Mouse (Mus musculus): ENCODE data around the gene Wipf2. TPM values are rescaled to one million over a fixed set of nuclear protein-coding genes. Genes with fewer than 3 reads are reported as not detected.

Wipf2 gene
- polyA plus RNA-seq, 1 experiment from 2014 or later, result 5.4 TPM

DNA sequence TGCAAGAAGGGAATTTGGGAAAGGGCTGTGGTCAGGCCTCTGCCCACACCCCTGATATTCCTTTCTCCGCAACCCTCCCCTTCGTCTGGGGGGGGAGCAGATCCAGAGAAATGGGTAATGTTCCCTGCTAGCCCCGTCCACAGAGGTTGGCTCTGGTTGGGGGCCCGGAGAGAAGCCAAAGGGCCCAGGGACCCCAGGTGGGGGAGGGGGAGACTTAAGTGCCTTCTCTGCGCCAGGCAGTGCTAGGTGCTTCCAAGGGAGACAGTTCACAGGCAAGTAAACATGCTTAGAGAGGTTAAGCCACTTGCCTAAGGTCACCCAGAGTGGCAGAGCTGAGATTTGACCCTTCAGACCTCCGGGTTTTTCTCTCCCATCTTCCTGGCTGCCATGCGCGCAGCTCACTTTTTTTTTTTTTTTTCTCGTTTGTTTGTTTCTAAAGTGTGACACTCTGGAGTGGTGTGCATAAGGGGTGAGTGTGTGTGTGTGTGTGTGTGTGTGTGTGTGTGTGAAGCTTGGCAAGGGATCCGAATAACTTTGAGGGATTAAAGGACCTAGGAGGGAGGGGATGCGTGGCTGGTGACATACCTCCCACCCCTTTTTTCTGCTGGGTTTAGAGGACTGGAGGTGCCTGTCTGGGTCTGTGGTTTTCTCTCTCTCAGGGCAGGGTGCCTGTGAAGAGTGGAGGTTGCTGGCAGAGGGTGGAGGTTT is 81.6 kb downstream of the Wipf2 start:
- 22% methylated on average over 11 of the region's 11 CpGs for WGBS
- Histone ChIP-seq H3K9me3 (no peaks in the 10 kb centered on the region), H3K27ac (replicated peaks) (peak overlapping the region; percentile 94), H3K4me3 (peak overlapping the region; percentile 88), H3K4me1 (peaks cover 93% of the 10 kb centered on the region), H3K27me3 (replicated peaks; ENCODE audit: low read depth, poor library complexity, severe bottlenecking) (no peaks in the 10 kb centered on the region), H3K36me3 (replicated peaks) (peaks cover 29% of the 10 kb centered on the region)
- peak; percentile 21 for DNase-seq (ENCODE audit: low spot score)

- WGBS, result 39% methylated on average over 3 of the region's 3 CpGs
- Histone ChIP-seq H3K36me3 (replicated peaks) (peaks cover 33% of the 10 kb centered on the region), H3K4me1 (peaks cover 93% of the 10 kb centered on the region), H3K27ac (replicated peaks) (peak overlapping the region; percentile 94), H3K27me3 (replicated peaks; ENCODE audit: low read depth, poor library complexity, severe bottlenecking) (no peaks in the 10 kb centered on the region), H3K4me3 (no peak overlapping the region), H3K9me3 (no peaks in the 10 kb centered on the region)
- DNase-seq (ENCODE audit: low spot score), result no peak
Measured at GRCm38 (mm10) chr11:98945605-98945977, 82.2 kb downstream of the Wipf2 start.

- Histone ChIP-seq H3K27ac (replicated peaks) (no peak overlapping the region), H3K4me1 (peaks cover 86% of the 10 kb centered on the region)
- 87% methylated on average over 18 of the region's 18 CpGs for WGBS
Measured at GRCm38 (mm10) chr11:98947969-98948569, 84.6 kb downstream of the Wipf2 start.

DNA sequence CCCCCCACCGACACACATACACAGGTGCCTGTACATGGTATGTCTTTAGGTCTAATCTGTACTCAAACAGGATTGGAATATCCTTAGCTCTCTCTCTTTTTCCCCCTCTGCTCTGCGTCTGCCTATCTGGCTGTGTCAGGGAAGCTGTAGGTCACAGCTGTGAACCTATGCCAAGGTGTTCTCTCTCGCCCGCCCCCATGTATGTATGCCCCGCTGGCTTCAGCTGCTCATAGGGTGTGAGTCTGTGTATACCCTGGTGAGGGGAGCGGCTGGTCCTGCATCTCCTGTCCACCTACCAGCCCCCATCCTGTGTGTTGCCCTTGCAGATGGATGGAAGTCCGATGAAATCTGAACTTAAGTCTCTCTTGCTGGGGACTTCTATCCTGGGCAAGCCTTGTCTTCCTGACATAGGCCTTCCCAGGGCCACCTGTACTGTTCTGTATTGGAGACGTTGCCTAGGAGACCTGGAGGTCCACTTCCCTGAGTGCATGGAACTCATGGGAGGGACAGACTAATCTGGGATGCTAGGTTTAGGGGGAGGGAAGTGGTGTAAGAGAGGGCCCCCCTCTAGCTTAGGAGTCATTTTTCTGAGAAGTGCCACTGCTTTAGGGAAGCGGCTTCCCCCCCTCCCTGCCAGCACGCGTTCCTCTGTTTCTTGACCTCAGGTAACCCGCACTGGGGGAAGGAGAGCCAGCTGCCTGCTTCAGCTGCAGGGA is 86.0 kb downstream of the Wipf2 start:
- WGBS, result 65% methylated on average over 12 of the region's 12 CpGs
- Histone ChIP-seq H3K4me1 (peaks cover 86% of the 10 kb centered on the region), H3K27me3 (replicated peaks; ENCODE audit: low read depth, poor library complexity, severe bottlenecking) (no peaks in the 10 kb centered on the region), H3K36me3 (replicated peaks) (peaks cover 58% of the 10 kb centered on the region), H3K4me3 (no peak overlapping the region), H3K9me3 (no peaks in the 10 kb centered on the region), H3K27ac (replicated peaks) (no peak overlapping the region)
- DNase-seq (ENCODE audit: low spot score), result no peak

More at GRCm38 (mm10) chr11:98947969-98948569, 84.6 kb downstream of the Wipf2 start:
- H3K27me3 ChIP-seq (replicated peaks; ENCODE audit: low read depth, poor library complexity, severe bottlenecking), result no peaks in the 10 kb centered on the region
- peaks cover 58% of the 10 kb centered on the region for H3K36me3 ChIP-seq (replicated peaks)
- H3K9me3 ChIP-seq, result no peaks in the 10 kb centered on the region
- H3K4me3 ChIP-seq, result no peak overlapping the region
- no peak for DNase-seq (ENCODE audit: low spot score)

DNA sequence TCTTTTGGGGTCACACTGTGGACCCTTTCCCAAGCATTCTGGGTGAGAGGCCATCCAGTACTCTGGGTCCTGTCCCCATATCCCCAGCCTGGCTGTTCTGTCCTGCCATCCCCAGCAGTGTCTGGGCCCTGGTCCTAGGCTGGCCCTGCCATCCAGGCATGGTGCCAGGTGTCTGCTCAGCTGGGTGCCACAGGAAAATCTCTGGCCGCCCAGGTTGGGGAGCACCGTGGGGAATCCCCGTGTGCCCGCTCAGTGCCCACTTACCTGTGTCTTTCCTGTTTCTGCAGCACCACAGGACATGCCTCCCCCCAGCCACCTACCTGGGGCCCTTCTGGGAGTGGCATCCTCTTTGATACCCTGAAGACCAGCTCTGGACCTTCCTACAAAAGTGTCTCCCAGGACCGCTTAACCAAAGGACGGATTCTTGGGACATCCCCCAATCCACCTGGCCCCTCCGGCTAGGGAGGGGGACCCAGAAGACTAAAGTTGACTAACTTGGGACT is 86.6 kb downstream of the Wipf2 start:
- H3K4me3 ChIP-seq, result no peak overlapping the region
- DNase-seq (ENCODE audit: low spot score), result no peak
- H3K27me3 ChIP-seq (replicated peaks; ENCODE audit: low read depth, poor library complexity, severe bottlenecking), result no peaks in the 10 kb centered on the region
- H3K27ac ChIP-seq (replicated peaks), result peak overlapping the region; percentile 54; the same call in 1 of the 2 replicates
- 89% methylated on average over 7 of the region's 7 CpGs for WGBS
- peaks cover 58% of the 10 kb centered on the region for H3K36me3 ChIP-seq (replicated peaks)
- peaks cover 86% of the 10 kb centered on the region for H3K4me1 ChIP-seq
- H3K9me3 ChIP-seq, result no peaks in the 10 kb centered on the region

DNA sequence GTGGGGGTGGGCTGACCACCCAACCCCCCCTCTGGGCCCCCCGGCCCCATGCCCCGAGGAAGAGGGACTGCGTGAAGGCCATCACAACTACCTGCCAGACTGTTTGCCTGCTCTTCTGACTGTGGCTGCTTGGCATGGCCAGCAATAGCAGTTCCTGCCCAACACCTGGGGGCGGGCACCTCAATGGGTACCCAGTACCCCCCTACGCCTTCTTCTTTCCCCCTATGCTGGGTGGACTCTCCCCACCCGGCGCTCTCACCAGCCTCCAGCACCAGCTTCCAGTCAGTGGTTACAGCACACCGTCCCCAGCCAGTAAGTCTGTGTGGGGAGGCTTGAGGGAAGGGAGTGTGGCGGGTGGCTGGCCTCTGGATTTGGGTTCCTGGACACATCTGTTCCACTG is 87.0 kb downstream of the Wipf2 start:
- Histone ChIP-seq H3K27ac (replicated peaks) (no peak overlapping the region), H3K4me1 (peaks cover 86% of the 10 kb centered on the region), H3K9me3 (no peaks in the 10 kb centered on the region), H3K27me3 (replicated peaks; ENCODE audit: low read depth, poor library complexity, severe bottlenecking) (no peaks in the 10 kb centered on the region), H3K36me3 (replicated peaks) (peaks cover 58% of the 10 kb centered on the region), H3K4me3 (no peak overlapping the region)
- 88% methylated on average over 9 of the region's 9 CpGs for WGBS
- DNase-seq (ENCODE audit: low spot score), result no peak

GRCm38 (mm10) chr11:98951026-98951906 is 87.8 kb downstream of the Wipf2 start:
- no peak for DNase-seq (ENCODE audit: low spot score)
- Histone ChIP-seq H3K27me3 (replicated peaks; ENCODE audit: low read depth, poor library complexity, severe bottlenecking) (no peaks in the 10 kb centered on the region), H3K9me3 (no peaks in the 10 kb centered on the region), H3K4me1 (peaks cover 86% of the 10 kb centered on the region), H3K27ac (replicated peaks) (peak overlapping the region; percentile 30; the same call in 1 of the 2 replicates), H3K4me3 (no peak overlapping the region), H3K36me3 (replicated peaks) (peaks cover 56% of the 10 kb centered on the region)
- WGBS, result 75% methylated on average over 16 of the region's 16 CpGs

GRCm38 (mm10) chr11:98952111-98952510 is 88.7 kb downstream of the Wipf2 start:
- peaks cover 63% of the 10 kb centered on the region for H3K36me3 ChIP-seq (replicated peaks)
- H3K4me1 ChIP-seq, result peaks cover 83% of the 10 kb centered on the region
- no peak for DNase-seq (ENCODE audit: low spot score)
- H3K4me3 ChIP-seq, result no peak overlapping the region
- no peaks in the 10 kb centered on the region for H3K27me3 ChIP-seq (replicated peaks; ENCODE audit: low read depth, poor library complexity, severe bottlenecking)
- 62% methylated on average over 1 of the region's 1 CpGs for WGBS
- no peaks in the 10 kb centered on the region for H3K9me3 ChIP-seq
- no peak overlapping the region for H3K27ac ChIP-seq (replicated peaks)

GRCm38 (mm10) chr11:98952736-98953135 is 89.3 kb downstream of the Wipf2 start:
- WGBS, result 55% methylated on average over 2 of the region's 2 CpGs
- H3K27ac ChIP-seq (replicated peaks), result peak overlapping the region; percentile 82

GRCm38 (mm10) chr11:98953361-98953760 is 89.9 kb downstream of the Wipf2 start:
- no peaks in the 10 kb centered on the region for H3K9me3 ChIP-seq
- H3K4me1 ChIP-seq, result peaks cover 71% of the 10 kb centered on the region
- peak overlapping the region; percentile 42 for H3K4me3 ChIP-seq
- no peaks in the 10 kb centered on the region for H3K27me3 ChIP-seq (replicated peaks; ENCODE audit: low read depth, poor library complexity, severe bottlenecking)
- peak; percentile 39 for DNase-seq (ENCODE audit: low spot score)
- H3K36me3 ChIP-seq (replicated peaks), result peaks cover 66% of the 10 kb centered on the region
- H3K27ac ChIP-seq (replicated peaks), result peak overlapping the region; percentile 82
- WGBS, result 6% methylated on average over 2 of the region's 2 CpGs

More at GRCm38 (mm10) chr11:98952736-98953135, 89.3 kb downstream of the Wipf2 start:
- no peaks in the 10 kb centered on the region for H3K9me3 ChIP-seq
- no peaks in the 10 kb centered on the region for H3K27me3 ChIP-seq (replicated peaks; ENCODE audit: low read depth, poor library complexity, severe bottlenecking)
- H3K4me3 ChIP-seq, result peak overlapping the region; percentile 42; the same call in 1 of the 2 replicates
- peaks cover 77% of the 10 kb centered on the region for H3K4me1 ChIP-seq
- DNase-seq (ENCODE audit: low spot score), result no peak
- H3K36me3 ChIP-seq (replicated peaks), result peaks cover 64% of the 10 kb centered on the region

- H3K27me3 ChIP-seq (replicated peaks; ENCODE audit: low read depth, poor library complexity, severe bottlenecking), result no peaks in the 10 kb centered on the region
- peaks cover 72% of the 10 kb centered on the region for H3K4me1 ChIP-seq
- peak overlapping the region; percentile 82 for H3K27ac ChIP-seq (replicated peaks)
- peak overlapping the region; percentile 42 for H3K4me3 ChIP-seq
- no peak for DNase-seq (ENCODE audit: low spot score)
- peaks cover 71% of the 10 kb centered on the region for H3K36me3 ChIP-seq (replicated peaks)
- no peaks in the 10 kb centered on the region for H3K9me3 ChIP-seq
- WGBS, result 23% methylated on average over 13 of the region's 13 CpGs
Measured at GRCm38 (mm10) chr11:98953835-98954320, 90.4 kb downstream of the Wipf2 start.
